Mouse (Mus musculus): ENCODE data around the gene Olah.

GRCm38 (mm10) chr2:3361067-3361466, 35.9 kb downstream of the Olah start:
- TF ChIP-seq CTCF (IDR thresholded peaks at IDR 0.05; ENCODE audit: low read depth) (no peak), EP300 (optimal IDR thresholded peaks at IDR 0.05) (no peak)

All from stomach, postnatal 0 days (tissue).